Mouse (Mus musculus) limb, embryonic 10.5 days (tissue): ENCODE data around the gene Gm49673. TPM values are rescaled to one million over a fixed set of nuclear protein-coding genes. Genes with fewer than 3 reads are reported as not detected.
"Not testable (repeated sequence)": the region's sequence is repeated elsewhere in the genome, so short reads cannot be mapped to it uniquely, and the experiment has no call there.

Experiments
- DNase-seq: peaks from one replicate; pipeline ENCODE4 v3.0.0-alpha.2; 2017; ENCODE audit warnings: low spot score
- H3K27ac ChIP-seq: fragments of 300-500 bp; sonication (generic); 2 replicates; pipeline ENCODE4 v1.5.1; 2016; ENCODE audit warnings: mild to moderate bottlenecking
- H3K27me3 ChIP-seq: fragments of 300-500 bp; sonication (generic); 2 replicates; pipeline ENCODE4 v1.6.1; 2016; ENCODE audit warnings: low read depth, mild to moderate bottlenecking; ENCODE audit not compliant: poor library complexity, severe bottlenecking
- H3K36me3 ChIP-seq: fragments of 300-500 bp; sonication (generic); 2 replicates; pipeline ENCODE4 v1.6.1; 2016; ENCODE audit warnings: mild to moderate bottlenecking, moderate library complexity
- H3K4me1 ChIP-seq: fragments of 300-500 bp; sonication (generic); 2 replicates; pipeline ENCODE4 v1.6.1; 2016
- H3K4me3 ChIP-seq: fragments of 300-500 bp; sonication (generic); 2 replicates; pipeline ENCODE4 v1.5.1; 2016; ENCODE audit warnings: mild to moderate bottlenecking, moderate library complexity
- H3K9me3 ChIP-seq: fragments of 300-500 bp; sonication (generic); replicated peaks from 2 replicates; pipeline ENCODE4 v1.6.1; 2016; ENCODE audit warnings: mild to moderate bottlenecking
- WGBS: fragments of 180-500 bp; shearing (Covaris S2); methylation state at CpG from one replicate; pipeline ENCODE4 v1.1.7; 2016; 5-methylcytosine and 5-hydroxymethylcytosine counted together
- polyA plus RNA-seq: library from polyadenylated mRNA; unstranded; fragments of >200 nt; fragmentation: Nextera tagmentation; extraction: Ambion mirVana; gene quantifications from 2 replicates; pipeline ENCODE4 v1.2.1, GENCODE M21; 2016

Gm49673 gene
- polyA plus RNA-seq, 1 experiment from 2014 or later = not detected

DNA sequence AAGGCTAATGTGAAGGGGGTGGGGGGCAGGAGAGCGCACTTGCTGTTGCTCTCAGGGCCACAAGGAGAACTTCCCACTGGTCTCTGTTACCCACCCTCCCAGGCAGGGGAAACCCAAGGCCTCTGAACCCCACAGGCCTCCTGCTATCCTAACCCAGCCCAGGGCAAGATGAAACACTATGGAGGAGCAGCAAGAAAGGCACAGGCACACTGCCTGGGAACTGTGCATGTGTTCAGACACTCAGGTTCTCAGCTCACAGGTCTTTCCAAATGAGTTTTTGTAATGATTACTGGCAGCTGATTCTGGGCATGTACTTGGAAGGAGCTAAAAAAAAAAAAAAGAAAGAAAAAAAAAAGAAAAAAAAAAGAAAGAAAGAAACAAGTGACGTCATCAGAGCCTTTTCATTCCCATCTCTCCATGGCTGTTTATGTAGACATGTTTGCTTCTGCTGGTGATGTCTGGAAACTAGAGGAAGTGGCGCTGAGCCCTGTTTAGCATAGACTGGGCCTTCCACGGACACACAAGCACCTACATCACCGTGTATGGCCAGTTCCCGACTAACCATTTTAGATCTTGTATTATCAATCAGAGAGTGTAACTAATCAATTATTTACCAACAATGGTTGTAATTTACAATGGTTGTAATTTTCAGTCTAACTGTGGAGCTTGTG lies 91.5 kb downstream of the Gm49673 start:
- not testable (repeated sequence) for H3K9me3 ChIP-seq, DNase-seq, H3K27me3 ChIP-seq, H3K27ac ChIP-seq, H3K4me1 ChIP-seq, H3K4me3 ChIP-seq, H3K36me3 ChIP-seq
- WGBS = 88% methylated on average over 3 of the region's 6 CpGs

DNA sequence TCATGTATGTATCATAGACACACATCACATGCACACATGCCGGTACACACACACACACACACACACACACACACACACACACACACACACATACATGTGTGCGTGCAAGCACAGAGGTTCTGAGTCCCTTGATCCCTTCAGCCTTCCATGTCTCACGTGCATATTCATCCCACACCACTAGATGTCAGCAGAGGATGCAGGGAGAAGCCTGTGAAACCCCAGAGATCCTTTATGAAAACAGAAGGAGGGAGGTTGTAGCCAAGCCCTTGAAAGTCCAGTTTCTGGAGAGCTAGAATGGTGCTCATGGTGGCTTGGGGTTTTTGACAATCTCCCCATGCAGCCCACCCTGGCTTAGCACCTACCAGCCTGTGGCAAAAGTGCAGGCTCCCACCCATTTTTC lies 96.3 kb downstream of the Gm49673 start:
- not testable (repeated sequence) for H3K27ac ChIP-seq, H3K36me3 ChIP-seq, H3K9me3 ChIP-seq, H3K4me3 ChIP-seq, H3K27me3 ChIP-seq, H3K4me1 ChIP-seq
- DNase-seq = peak; percentile 31
- WGBS = 43% methylated on average over 3 of the region's 3 CpGs

DNA sequence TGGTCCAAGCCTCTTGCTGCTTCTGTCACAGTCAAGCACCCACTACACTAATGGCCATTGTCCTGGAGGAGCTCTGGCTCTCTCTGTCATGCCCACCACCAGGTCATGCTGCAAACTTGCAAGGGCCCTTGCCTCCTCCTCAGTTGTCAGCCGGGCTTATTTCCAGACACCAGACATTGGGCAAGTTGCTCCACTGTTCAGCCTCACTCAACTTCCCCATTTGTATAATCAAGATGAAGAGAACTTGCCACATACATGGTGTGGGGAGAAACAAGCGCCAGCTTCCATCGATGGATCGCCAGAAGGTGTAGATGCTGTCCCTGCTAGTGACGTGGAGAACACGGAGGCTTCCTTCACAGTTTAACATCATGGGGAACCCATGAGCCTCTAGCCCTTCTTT lies 97.4 kb downstream of the Gm49673 start:
- H3K36me3 ChIP-seq, DNase-seq, H3K27ac ChIP-seq, H3K4me1 ChIP-seq, H3K4me3 ChIP-seq, H3K9me3 ChIP-seq, H3K27me3 ChIP-seq: not testable (repeated sequence)
- 86% methylated on average over 5 of the region's 6 CpGs for WGBS

DNA sequence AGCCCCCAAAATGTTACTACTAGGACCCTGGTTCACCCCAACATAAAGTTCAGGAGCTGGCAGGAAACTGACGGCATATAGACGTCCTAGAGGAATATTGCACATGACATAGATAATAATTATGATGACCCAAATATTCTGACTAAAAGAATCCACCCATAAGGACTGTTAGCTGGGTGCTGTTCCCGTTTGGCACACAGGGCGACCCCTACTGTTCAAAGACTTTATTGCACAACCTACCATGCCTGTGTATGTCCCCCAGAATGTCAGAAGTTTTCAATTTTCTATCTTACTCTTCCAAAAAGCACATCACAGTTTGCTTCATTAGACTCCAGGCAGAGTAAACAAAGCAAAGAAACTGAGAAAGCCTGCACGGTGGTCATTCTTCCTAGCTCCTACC lies 101.4 kb downstream of the Gm49673 start:
- not testable (repeated sequence) for H3K27me3 ChIP-seq, H3K4me3 ChIP-seq, H3K36me3 ChIP-seq, DNase-seq, H3K4me1 ChIP-seq, H3K27ac ChIP-seq, H3K9me3 ChIP-seq
- WGBS = 0% methylated on average over 2 of the region's 5 CpGs

DNA sequence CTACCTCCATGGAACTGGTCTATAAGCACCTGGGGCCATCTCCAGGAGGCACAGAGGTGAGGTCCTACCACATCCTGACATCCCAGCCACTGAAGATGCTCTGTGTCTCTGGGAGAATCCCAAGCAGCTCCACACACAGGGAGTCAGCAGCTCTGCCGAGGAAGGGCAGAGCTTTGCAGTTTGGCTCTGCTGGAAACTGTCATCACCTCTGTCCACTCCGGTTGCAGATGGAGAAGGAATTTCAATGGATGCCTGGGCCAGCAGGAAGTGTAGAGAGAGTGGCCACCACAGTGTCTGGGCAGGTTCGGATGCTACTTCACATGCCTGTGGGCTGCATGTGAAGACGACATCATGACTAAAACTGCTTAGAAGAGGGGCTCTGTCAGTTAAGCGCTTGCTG lies 106.4 kb downstream of the Gm49673 start:
- H3K9me3 ChIP-seq, DNase-seq, H3K27me3 ChIP-seq, H3K36me3 ChIP-seq, H3K4me1 ChIP-seq, H3K4me3 ChIP-seq, H3K27ac ChIP-seq: not testable (repeated sequence)
- WGBS = no CpG with 5 or more reads among the region's 5 CpGs

DNA sequence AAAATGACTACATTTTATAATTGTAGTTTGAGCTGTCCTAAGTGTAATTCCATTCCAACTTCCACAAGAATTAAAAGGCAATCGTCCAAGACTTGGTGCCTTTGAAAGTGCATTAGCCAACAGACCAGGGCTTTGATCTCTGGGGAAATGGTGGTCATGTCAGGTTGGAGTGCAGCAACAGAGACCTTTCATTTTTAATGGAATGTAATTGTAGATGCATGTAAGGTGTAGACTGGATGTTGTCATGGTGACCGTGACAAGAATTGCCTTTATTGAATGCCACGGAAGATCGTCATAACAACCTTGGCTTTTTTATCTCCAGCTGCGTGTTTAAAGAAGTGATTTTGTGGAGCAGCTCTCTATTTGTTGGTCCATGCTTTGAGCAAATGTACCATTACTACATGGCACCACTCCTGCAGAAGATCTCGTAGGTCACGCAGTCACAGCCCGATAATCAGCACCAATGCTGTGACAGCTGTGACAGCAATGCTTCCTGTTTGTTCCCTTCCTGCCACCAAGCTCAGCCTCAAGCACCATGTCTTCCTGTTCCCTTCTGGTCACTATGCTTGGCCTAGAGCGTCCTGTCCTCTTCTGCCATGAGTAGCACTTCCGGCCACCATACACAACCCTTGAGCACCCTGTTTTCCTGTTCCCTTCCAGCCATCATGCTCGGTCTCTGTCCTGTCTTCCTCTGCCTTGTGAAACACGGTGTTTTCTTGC lies 107.5 kb downstream of the Gm49673 start:
- H3K4me3 ChIP-seq, H3K27me3 ChIP-seq, DNase-seq, H3K27ac ChIP-seq, H3K9me3 ChIP-seq, H3K36me3 ChIP-seq, H3K4me1 ChIP-seq: not testable (repeated sequence)
- WGBS = no CpG with 5 or more reads among the region's 12 CpGs

DNA sequence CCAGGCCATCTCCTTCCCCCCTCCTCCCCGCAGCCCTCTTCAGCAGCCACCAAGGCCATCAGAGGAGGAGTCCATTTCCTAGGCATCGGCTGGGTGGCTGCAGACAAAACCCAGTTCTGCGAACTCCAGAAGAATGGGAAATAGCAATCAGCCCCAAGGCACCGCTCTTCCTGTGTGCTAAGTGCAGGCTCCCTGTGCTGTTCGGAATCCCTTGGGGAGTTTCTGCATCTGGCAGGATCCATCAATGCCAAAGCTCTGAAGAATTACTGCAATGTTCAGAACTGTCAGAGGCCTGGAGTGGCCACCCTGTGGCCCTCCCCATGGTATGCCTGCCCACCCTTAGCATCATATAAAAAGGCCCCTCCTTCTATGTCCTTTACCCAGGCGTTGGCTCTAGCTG lies 110.6 kb downstream of the Gm49673 start:
- H3K27me3 ChIP-seq, H3K27ac ChIP-seq, DNase-seq, H3K36me3 ChIP-seq, H3K4me1 ChIP-seq, H3K4me3 ChIP-seq, H3K9me3 ChIP-seq: not testable (repeated sequence)
- 68% methylated on average over 5 of the region's 6 CpGs for WGBS

Other genes with a start within 250 kb of the Gm49673 start
- 0.19 and 0.26 TPM in 2 replicates for gene Tagap, start 221.8 kb downstream of the Gm49673 start, polyA plus RNA-seq
- 48.8 and 53.0 TPM in 2 replicates for gene Rsph3a, start 202.2 kb downstream of the Gm49673 start, polyA plus RNA-seq
- gene Rnaset2a, start 309 bp upstream of the Gm49673 start, polyA plus RNA-seq = 24.0 and 27.0 TPM in 2 replicates
- gene Fgfr1op, start 17.7 kb upstream of the Gm49673 start, polyA plus RNA-seq = 54.1 and 55.2 TPM in 2 replicates
- gene Ccr6, start 88.3 kb upstream of the Gm49673 start, polyA plus RNA-seq = not detected in 2 replicates
- gene Mpc1, start 135.1 kb upstream of the Gm49673 start, polyA plus RNA-seq = 81.4 and 84.6 TPM in 2 replicates
- 57.0 and 57.7 TPM in 2 replicates for gene Sft2d1, start 163.3 kb upstream of the Gm49673 start, polyA plus RNA-seq
- gene Prr18, start 189.7 kb upstream of the Gm49673 start, polyA plus RNA-seq = 0.29 and 0.31 TPM in 2 replicates
- gene T2, start 208.2 kb upstream of the Gm49673 start, polyA plus RNA-seq = 0.75 and 1.1 TPM in 2 replicates